Mouse (Mus musculus) central nervous system, embryonic 11.5 days (tissue): ENCODE data around the gene Dcaf5. TPM values are rescaled to one million over a fixed set of nuclear protein-coding genes. Genes with fewer than 3 reads are reported as not detected.

Experiments
- polyA plus RNA-seq: library from polyadenylated mRNA; depleted of rRNA; stranded (reverse); fragments of >200 nt; gene quantifications from 2 replicates; pipeline ENCODE4 v1.2.3, GENCODE M21; 2012; rRNA removed

Gene Dcaf5
- polyA plus RNA-seq: 27.1 and 30.0 TPM in 2 replicates

DNA sequence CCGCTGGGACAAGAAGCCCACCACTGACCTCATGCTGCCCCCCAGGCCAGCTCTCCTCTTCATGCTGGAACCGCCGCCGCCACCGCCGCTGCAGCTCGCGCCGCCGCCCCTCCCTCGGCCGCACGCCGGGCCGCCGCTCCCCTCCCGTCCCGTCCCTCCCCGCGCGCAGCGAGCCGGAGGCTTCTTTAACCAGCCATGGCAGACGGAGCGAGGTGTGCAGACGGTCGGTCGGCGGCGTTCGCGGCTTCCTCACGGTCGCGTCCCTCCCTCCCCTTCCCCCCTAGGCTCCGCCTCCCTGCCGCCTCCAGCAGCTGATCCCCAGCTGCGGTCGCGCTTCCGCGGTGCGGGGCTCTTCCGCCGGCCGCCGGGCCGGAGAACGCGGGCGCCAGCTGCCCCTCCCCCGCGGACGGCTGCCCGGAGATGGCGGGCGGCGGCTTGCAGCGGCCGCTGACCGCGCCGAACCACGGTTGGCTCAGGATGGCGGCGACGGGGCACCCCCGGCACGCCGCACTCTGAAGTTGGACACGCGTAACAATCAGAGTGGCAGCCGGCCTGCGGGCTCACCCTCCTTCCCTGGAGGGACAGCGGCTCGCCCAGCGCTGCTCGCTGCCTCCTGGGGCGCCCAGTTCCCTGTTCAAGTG is at the start of gene Dcaf5:
Dcaf5 (minus strand) TSS at position 266 of the 641 bp plus-strand sequence.

DNA sequence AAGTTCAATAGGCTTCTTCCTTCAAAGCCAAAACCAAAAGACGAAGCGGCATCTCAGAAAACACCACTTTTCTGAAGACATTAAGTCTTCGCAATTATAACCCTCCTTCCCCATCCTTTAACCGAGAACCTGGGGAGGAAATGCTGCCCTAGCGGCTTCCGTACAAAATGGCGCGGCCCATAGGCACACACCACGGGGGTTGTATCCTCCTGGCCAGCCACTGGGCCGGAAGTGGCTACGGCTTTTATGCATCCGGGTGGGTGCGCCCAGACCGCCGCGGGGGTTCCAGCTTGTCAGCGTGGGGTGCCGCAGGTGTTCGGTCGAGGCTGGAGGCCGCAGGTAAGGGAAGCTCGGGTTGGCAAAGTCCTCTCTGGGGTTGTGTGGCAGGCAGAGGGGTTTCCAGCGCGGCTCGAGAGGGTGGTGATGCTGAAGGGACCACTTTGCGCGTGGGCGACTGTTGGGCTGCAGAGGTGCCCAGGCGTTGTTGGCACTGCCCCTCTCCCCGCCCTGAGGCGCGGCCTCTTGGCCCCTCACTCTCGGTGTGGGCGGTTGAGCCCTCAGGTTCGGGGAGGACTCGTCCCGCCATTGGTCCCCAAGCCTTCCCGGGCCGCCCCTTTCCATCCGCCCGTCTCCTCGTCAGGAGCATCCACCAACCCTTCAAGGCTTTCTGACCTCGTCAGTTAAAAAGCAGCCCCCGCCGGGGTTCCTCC is 26.7 kb upstream of the Dcaf5 start, which contains the start of gene Exd2:
Exd2 (plus strand) TSS at position 154 of the 710 bp plus-strand sequence.

Other genes with a start within 250 kb of the Dcaf5 start
- 43.8 and 76.6 TPM in 2 replicates for gene Actn1, start 176.2 kb downstream of the Dcaf5 start, polyA plus RNA-seq
- gene Exd2, start 26.5 kb upstream of the Dcaf5 start, polyA plus RNA-seq: 38.8 and 42.0 TPM in 2 replicates
- gene Galnt16, start 81.7 kb upstream of the Dcaf5 start, polyA plus RNA-seq: 11.5 and 13.3 TPM in 2 replicates
- gene Slc39a9, start 207.3 kb upstream of the Dcaf5 start, polyA plus RNA-seq: 19.8 and 29.1 TPM in 2 replicates
- gene Erh, start 207.7 kb upstream of the Dcaf5 start, polyA plus RNA-seq: 364 and 556 TPM in 2 replicates